Mouse (Mus musculus): ENCODE data around the gene Fam161a.

GRCm38 (mm10) chr11:22962101-22962500, 45.2 kb upstream of the Fam161a start:
- TF ChIP-seq CTCF (IDR thresholded peaks at IDR 0.05; ENCODE audit: low read depth): no peak
- TF ChIP-seq EP300 (IDR thresholded peaks at IDR 0.05; ENCODE audit: low read depth): no peak
